Mouse (Mus musculus) MEL (cell line): Measurements from ENCODE around the gene Gatm.

Experiments
- CHD2 ChIP-seq: IDR thresholded peaks from 2 replicates; pipeline ENCODE4 v1.6.1; 2011; ENCODE audit warnings: low read length, improper control_type of control experiment
- CTCF ChIP-seq, 3 experiments: IDR thresholded peaks in 2 of 3; conservative IDR thresholded peaks in 1 of 3; 2 replicates each; pipeline ENCODE4 v1.5.1; 2011 to 2012; ENCODE audit warnings: low read length in 3 of 3, low read depth in 2 of 3, mild to moderate bottlenecking in 2 of 3, improper control_type of control experiment in 1 of 3, inconsistent platforms in 1 of 3, mixed read lengths in 1 of 3, moderate library complexity in 1 of 3; ENCODE audit not compliant: control insufficient read depth in 1 of 3, insufficient read depth in 1 of 3, poor library complexity in 1 of 3, severe bottlenecking in 1 of 3
- E2F4 ChIP-seq: IDR thresholded peaks from 2 replicates; pipeline ENCODE4 v1.6.1; 2011; ENCODE audit warnings: low read depth, low read length, improper control_type of control experiment, borderline replicate concordance
- ELF1 ChIP-seq: IDR thresholded peaks from 2 replicates; pipeline ENCODE4 v1.6.1; 2014; ENCODE audit warnings: low read depth, mild to moderate bottlenecking, inconsistent platforms, low read length, improper control_type of control experiment, moderate library complexity
- HCFC1 ChIP-seq: IDR thresholded peaks from 2 replicates; pipeline ENCODE4 v1.6.1; 2012; ENCODE audit warnings: low read depth, mild to moderate bottlenecking, inconsistent platforms, low read length, improper control_type of control experiment, moderate library complexity
- MAX ChIP-seq: IDR thresholded peaks from 2 replicates; pipeline ENCODE4 v1.6.1; 2011; ENCODE audit warnings: low read length, improper control_type of control experiment
- MYC ChIP-seq: IDR thresholded peaks from 2 replicates; pipeline ENCODE4 v1.6.1; 2011; ENCODE audit warnings: low read depth, mild to moderate bottlenecking, low read length, improper control_type of control experiment, moderate library complexity
- NRF1 ChIP-seq: IDR thresholded peaks from 2 replicates; pipeline ENCODE4 v1.6.1; 2014; ENCODE audit warnings: low read depth, mild to moderate bottlenecking, inconsistent platforms, low read length, improper control_type of control experiment, moderate library complexity; ENCODE audit not compliant: poor library complexity, insufficient read depth, severe bottlenecking
- POLR2A ChIP-seq, 2 experiments: IDR thresholded peaks; 2 replicates each; pipeline ENCODE4 v1.6.1; 2011 to 2012; ENCODE audit warnings: low read length in 2 of 2, mild to moderate bottlenecking in 2 of 2, control low read depth in 1 of 2, improper control_type of control experiment in 1 of 2, low read depth in 1 of 2, moderate library complexity in 1 of 2; ENCODE audit not compliant: control insufficient read depth in 1 of 2, insufficient read depth in 1 of 2, poor library complexity in 1 of 2
- POLR2AphosphoS2 ChIP-seq: IDR thresholded peaks from 2 replicates; pipeline ENCODE4 v1.6.1; 2011; ENCODE audit warnings: low read length, improper control_type of control experiment
- RAD21 ChIP-seq: IDR thresholded peaks from 2 replicates; pipeline ENCODE4 v1.6.1; 2011; ENCODE audit warnings: mild to moderate bottlenecking, low read depth, low read length, improper control_type of control experiment
- UBTF ChIP-seq: IDR thresholded peaks from 2 replicates; pipeline ENCODE4 v1.6.1; 2012; ENCODE audit warnings: low read depth, mild to moderate bottlenecking, inconsistent platforms, low read length, improper control_type of control experiment, moderate library complexity, borderline replicate concordance; ENCODE audit not compliant: insufficient read depth
- USF2 ChIP-seq, 2 experiments: IDR thresholded peaks; 2 replicates each; pipeline ENCODE4 v1.6.1; 2011 to 2012; ENCODE audit warnings: improper control_type of control experiment in 2 of 2, low read length in 2 of 2, borderline replicate concordance in 1 of 2, inconsistent platforms in 1 of 2, low read depth in 1 of 2, mild to moderate bottlenecking in 1 of 2; ENCODE audit not compliant: insufficient read depth in 1 of 2

DNA sequence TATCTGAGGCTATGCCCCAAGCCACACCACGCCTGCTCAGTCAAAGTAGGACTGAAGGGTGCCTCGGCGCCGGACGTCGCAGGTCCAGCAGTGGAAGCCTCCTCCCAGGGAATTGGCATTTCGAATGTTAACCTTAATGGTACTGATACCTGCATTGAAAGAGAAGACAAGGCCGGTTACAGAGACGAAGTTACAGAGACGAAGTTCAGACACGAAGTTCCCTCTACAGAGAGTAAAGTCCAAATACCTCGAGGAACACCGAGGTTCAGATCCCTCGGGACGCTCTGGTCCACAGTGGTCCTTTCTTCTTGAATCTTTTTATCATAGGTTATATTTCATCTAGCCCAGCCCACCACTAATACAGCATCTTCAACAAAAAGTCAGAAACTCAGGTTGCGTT is 15.6 kb downstream of the Gatm start:
- TF ChIP-seq CTCF (IDR thresholded peaks at IDR 0.05 in 2 of 3, conservative IDR thresholded peaks at IDR 0.05 in 1 of 3; ENCODE audit: control insufficient read depth in 1 of 3, insufficient read depth in 1 of 3, low read depth in 2 of 3, low read length in 3 of 3, poor library complexity in 1 of 3, severe bottlenecking in 1 of 3): no peak
- TF ChIP-seq POLR2A (IDR thresholded peaks at IDR 0.05; ENCODE audit: control insufficient read depth in 1 of 2, insufficient read depth in 1 of 2, low read depth in 1 of 2, low read length in 2 of 2, poor library complexity in 1 of 2): no peak
- TF ChIP-seq MAX: no peak
- TF ChIP-seq NRF1: no peak
- TF ChIP-seq USF2 (IDR thresholded peaks at IDR 0.05; ENCODE audit: borderline replicate concordance in 1 of 2, insufficient read depth in 1 of 2, low read depth in 1 of 2, low read length in 2 of 2): no peak
- no peak for TF ChIP-seq POLR2AphosphoS2
- no peak for TF ChIP-seq ELF1
- no peak for TF ChIP-seq UBTF
- TF ChIP-seq E2F4: no peak
- no peak for TF ChIP-seq HCFC1
- no peak for TF ChIP-seq MYC
- TF ChIP-seq RAD21: no peak
- TF ChIP-seq CHD2: no peak
